Mouse (Mus musculus): ENCODE data around the gene Adamts8. TPM values are rescaled to one million over a fixed set of nuclear protein-coding genes. Genes with fewer than 3 reads are reported as not detected.

The Adamts8 gene
- polyA plus RNA-seq, 1 experiment from 2014 or later: 0.49 TPM

- DNase-seq (ENCODE audit: low spot score) (no peak), ATAC-seq (replicated peaks; ENCODE audit: low FRiP score) (no peak)
- WGBS: 69% methylated on average over 1 of the region's 1 CpGs
- Histone ChIP-seq H3K9ac (ENCODE audit: low read length) (no peak overlapping the region), H3K9me3 (ENCODE audit: control insufficient read depth, low read length) (no peaks in the 10 kb centered on the region), H3K4me2 (ENCODE audit: low read depth, low read length, severe bottlenecking) (no peak overlapping the region), H3K27ac (ENCODE audit: low read depth, low read length) (no peak overlapping the region), H3K4me3 (ENCODE audit: low read depth, low read length) (no peak overlapping the region), H3K27me3 (ENCODE audit: control insufficient read depth, insufficient read depth, low read length) (no peaks in the 10 kb centered on the region), H3K4me1 (replicated peaks; ENCODE audit: control insufficient read depth, insufficient read depth, low read length) (no peaks in the 10 kb centered on the region), H3K36me3 (ENCODE audit: control insufficient read depth, insufficient read depth, low read length) (no peaks in the 10 kb centered on the region)
These were observed 69.2 kb downstream of the Adamts8 start for GRCm38 (mm10) chr9:31011533-31011932.

GRCm38 (mm10) chr9:31012674-31013073 is 70.3 kb downstream of the Adamts8 start:
- no peak overlapping the region for H3K27ac ChIP-seq (ENCODE audit: low read depth, low read length)
- no peak overlapping the region for H3K4me2 ChIP-seq (ENCODE audit: low read depth, low read length, severe bottlenecking)
- DNase-seq (ENCODE audit: low spot score) (no peak), ATAC-seq (replicated peaks; ENCODE audit: low FRiP score) (no peak)
- no peak overlapping the region for H3K9ac ChIP-seq (ENCODE audit: low read length)
- H3K9me3 ChIP-seq (ENCODE audit: control insufficient read depth, low read length): no peaks in the 10 kb centered on the region
- 90% methylated on average over 4 of the region's 4 CpGs for WGBS
- H3K36me3 ChIP-seq (ENCODE audit: control insufficient read depth, insufficient read depth, low read length): no peaks in the 10 kb centered on the region
- no peak overlapping the region for H3K4me3 ChIP-seq (ENCODE audit: low read depth, low read length)
- H3K4me1 ChIP-seq (replicated peaks; ENCODE audit: control insufficient read depth, insufficient read depth, low read length): no peaks in the 10 kb centered on the region
- H3K27me3 ChIP-seq (ENCODE audit: control insufficient read depth, insufficient read depth, low read length): no peaks in the 10 kb centered on the region

DNA sequence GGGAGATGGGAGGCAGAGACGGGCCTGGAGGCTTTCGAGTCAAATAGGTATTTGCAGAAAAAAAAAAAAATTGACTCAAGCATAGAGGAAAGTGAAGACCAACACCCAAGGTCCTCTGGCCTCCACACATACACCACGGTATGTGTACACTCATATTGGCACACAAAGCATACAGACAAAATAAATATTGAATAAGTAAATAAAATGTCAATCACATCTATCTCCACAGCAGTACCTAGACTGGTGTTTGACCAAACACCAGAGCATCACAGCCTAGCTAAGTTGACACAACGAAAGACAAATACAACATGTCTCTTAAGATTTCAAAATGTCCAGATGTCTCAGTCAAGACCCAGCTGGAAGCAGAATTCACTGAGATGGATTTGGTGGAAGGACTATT is 71.1 kb downstream of the Adamts8 start:
- Histone ChIP-seq H3K4me3 (ENCODE audit: low read depth, low read length) (no peak overlapping the region), H3K9ac (ENCODE audit: low read length) (no peak overlapping the region), H3K27ac (ENCODE audit: low read depth, low read length) (no peak overlapping the region), H3K4me1 (replicated peaks; ENCODE audit: control insufficient read depth, insufficient read depth, low read length) (no peaks in the 10 kb centered on the region), H3K27me3 (ENCODE audit: control insufficient read depth, insufficient read depth, low read length) (no peaks in the 10 kb centered on the region), H3K36me3 (ENCODE audit: control insufficient read depth, insufficient read depth, low read length) (no peaks in the 10 kb centered on the region), H3K9me3 (ENCODE audit: control insufficient read depth, low read length) (no peaks in the 10 kb centered on the region), H3K4me2 (ENCODE audit: low read depth, low read length, severe bottlenecking) (no peak overlapping the region)
- no peak for DNase-seq (ENCODE audit: low spot score)
- WGBS: 89% methylated on average over 4 of the region's 4 CpGs
- no peak for ATAC-seq (replicated peaks; ENCODE audit: low FRiP score)

Other genes starting within 250 kb of the Adamts8 start
- 6.7 and 8.4 TPM in 2 replicates for gene Adamts15, start 20.1 kb upstream of the Adamts8 start, polyA plus RNA-seq (2014; fragmentation: Nextera tagmentation; extraction: Ambion mirVana)
- gene Zbtb44, start 88.1 kb downstream of the Adamts8 start, polyA plus RNA-seq (2014; fragmentation: Nextera tagmentation; extraction: Ambion mirVana): 5.8 and 6.8 TPM in 2 replicates
- gene St14, start 189.3 kb downstream of the Adamts8 start, polyA plus RNA-seq (2014; fragmentation: Nextera tagmentation; extraction: Ambion mirVana): 2.7 and 3.7 TPM in 2 replicates

Measured in forebrain, embryonic 11.5 days (tissue).